Mouse (Mus musculus) brain, embryonic 14.5 days (tissue): ENCODE data around the gene Krtap26-1.

Source experiments
- CTCF ChIP-seq: fragments of 200-500 bp; IDR thresholded peaks from 2 replicates; pipeline ENCODE4 v1.5.1; 2012; ENCODE audit warnings: inconsistent platforms, mild to moderate bottlenecking, moderate library complexity, borderline replicate concordance; ENCODE audit not compliant: insufficient read depth, insufficient read length; ENCODE audit errors: extremely low read depth
- POLR2A ChIP-seq: fragments of 200-500 bp; IDR thresholded peaks from 2 replicates; pipeline ENCODE4 v1.6.1; 2012; ENCODE audit warnings: mild to moderate bottlenecking, inconsistent platforms, borderline replicate concordance; ENCODE audit not compliant: poor library complexity, insufficient read depth, insufficient read length, severe bottlenecking; ENCODE audit errors: extremely low read depth

DNA sequence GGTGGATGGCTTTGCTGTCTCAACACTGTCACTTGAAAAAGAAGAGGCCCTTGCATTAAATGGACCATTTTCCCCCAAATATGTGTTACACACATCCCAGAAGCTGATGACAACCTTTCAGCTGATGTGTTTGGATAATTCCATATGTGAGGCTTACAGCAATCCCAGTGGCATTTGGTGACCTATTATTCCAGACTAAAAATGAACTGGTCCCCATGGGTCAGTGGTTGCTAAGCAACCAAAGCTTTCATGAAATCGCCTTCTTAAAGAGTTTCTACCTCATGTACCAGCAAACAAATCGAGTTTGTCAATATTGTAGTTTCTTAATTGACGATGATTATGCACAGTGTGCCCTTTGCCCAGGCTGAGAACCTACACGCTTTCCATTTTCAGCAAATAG lies 34.9 kb downstream of the Krtap26-1 start:
- TF ChIP-seq POLR2A (no peak), CTCF (no peak)
